Mouse (Mus musculus) liver, postnatal 0 days (tissue): ENCODE results near the gene Sox18.

Source experiments
- CTCF ChIP-seq: sonication (generic); IDR thresholded peaks from 2 replicates; pipeline ENCODE4 v1.5.1; 2016; ENCODE audit warnings: antibody characterized with exemption, low read depth
- EP300 ChIP-seq: IDR thresholded peaks from 2 replicates; pipeline ENCODE4 v1.6.1; 2016; ENCODE audit warnings: antibody characterized with exemption, low read depth, mild to moderate bottlenecking

DNA sequence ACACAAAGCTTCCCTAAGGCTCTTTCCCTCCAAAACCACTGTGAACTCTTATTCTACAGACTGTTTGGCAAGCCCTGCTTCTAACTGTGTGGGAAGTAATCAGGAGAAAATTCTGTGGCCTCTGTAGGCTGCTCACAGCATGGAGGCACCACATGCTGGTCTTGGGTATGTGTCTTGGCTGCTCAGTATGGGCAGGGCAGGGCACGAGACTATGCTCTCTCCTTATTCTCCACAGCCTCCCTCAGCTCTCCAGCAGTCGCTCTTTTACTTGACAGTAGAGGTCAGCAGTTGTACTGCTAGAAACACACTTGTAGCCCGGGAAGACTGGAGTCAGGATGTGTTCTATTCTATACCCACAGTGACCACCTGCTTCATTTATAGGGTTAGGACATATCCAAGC, 48.6 kb upstream of the Sox18 start:
- no peak for TF ChIP-seq CTCF
- no peak for TF ChIP-seq EP300
